Mouse (Mus musculus): ENCODE measurements around the gene Itih4.

Gene Itih4

DNA sequence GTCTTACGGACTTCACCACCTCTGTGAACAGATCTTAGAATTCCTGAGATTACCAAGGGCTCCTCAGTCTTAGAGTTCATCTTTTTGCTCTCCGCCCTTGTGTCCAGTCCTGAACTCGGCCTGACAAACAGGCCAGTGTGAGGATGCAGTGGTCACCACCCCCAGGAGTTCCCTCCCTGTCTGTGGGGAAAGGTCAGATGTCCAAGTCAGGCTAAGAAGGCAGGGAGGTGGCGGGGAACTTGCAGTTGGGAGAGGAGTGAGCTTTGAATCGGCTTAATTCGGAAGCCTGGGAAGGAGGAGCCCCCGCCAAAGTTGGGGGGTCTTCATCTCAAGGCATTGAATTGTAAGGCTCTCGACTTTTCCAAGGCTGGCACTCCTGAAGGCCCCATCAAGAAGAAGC, 6.0 kb upstream of the Itih4 start:
- DNase-seq: no peak

DNA sequence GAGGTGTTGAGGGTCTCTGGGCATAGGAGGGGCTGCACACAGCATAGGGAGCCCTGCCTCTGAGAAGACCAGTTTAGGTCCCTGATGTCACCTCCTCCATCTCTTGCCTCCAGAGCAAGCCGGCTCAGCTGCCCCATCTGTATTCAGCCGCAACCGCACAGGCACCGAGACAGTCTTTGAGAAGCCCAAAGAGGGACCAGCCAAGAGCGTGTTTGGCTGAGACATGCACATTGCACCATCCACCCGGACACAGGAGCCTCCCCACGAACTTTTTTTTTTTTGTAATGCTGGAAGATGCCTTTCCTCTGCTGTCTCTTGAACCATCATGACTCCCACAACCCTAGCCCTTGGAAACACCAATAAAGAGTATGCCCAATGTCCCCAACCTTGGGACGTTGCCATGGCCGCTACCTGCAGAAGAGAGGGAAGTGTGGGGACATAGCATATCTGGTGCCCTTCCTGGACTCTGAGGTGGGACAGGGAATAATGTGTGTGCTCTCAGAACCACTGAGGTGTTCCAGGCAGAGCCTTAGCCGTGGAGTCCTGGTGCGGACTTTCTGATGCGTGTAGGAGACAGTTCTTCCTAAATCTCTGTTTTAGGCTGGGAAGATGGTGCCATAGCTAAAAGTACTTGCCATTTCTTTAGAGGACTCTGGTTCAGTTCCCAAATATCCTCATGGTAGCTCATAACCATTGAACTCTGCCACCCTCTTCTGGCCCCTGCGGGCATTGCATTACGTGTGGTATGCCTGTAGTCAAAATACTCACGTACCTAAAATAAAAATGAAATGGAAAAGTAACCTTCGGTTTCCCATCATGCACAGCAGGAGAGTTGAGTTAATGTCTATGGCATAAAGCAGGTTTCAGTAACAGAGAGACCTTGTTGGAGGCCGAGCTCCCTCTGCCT, 5.2 kb upstream of the Itih4 start:
- DNase-seq: peak; percentile 65

DNA sequence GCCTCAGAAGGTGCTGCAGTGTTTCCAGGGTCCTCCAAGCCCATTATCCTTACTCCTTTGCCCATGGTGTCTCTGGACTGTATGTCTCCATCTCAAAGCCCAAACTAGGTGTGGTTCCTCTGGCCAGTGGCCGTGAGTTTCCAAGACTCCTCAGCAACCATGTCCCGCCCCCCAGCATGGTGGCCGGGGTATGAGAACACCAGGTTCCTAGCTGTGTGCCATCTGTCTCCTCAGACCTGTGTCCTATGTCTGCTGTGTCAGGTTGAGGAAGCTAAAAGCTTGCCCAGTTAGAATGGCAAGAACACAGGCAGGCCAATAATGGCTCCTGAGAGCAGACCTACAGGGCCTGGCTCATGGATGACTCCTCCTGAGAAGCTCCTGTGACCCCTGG, 4.6 kb upstream of the Itih4 start:
- no peak for DNase-seq

DNA sequence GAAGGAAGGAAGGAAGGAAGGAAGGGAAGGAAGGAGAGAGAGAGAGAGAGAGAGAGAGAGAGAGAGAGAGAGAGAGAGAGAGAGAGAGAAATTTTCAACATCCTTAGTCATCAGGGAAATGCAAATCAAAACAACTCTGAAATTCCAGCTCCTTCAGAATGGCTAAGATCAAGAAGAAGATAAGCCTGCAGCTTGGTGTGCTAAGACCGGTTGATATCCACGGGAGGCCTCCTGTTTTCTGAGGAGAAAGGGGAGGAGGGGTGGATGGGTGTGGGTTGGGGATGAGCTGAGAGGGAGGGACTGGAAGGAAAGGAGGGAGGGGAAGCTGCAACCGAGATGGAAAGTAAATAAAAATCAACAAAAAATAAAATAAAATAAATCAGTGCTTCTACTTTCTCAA, 978 bp upstream of the Itih4 start:
- DNase-seq: no peak

DNA sequence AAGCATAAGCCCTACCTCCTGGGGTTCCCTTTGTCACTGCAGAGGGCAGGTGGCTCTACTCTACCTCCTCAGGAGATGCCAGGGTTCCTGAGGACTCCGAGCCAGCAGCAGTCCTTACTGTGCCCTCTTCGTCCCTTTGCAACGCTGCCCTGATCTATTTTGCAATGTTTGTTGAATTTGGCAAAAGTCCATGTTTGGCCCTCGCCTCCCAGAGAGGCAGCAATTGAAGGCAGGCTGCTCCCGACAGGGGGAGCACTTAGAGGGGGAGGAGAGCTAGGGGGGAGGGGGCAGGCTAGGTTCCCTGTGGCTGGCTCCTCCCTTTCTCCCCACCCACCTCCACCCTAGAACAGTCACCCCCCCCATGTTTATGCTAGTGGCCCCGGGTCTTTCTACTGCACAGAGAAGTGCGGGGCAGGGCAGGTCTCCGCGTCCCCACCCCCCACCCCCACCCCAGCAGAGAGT, 2.0 kb downstream of the Itih4 start:
- peak; percentile 26 for DNase-seq

DNA sequence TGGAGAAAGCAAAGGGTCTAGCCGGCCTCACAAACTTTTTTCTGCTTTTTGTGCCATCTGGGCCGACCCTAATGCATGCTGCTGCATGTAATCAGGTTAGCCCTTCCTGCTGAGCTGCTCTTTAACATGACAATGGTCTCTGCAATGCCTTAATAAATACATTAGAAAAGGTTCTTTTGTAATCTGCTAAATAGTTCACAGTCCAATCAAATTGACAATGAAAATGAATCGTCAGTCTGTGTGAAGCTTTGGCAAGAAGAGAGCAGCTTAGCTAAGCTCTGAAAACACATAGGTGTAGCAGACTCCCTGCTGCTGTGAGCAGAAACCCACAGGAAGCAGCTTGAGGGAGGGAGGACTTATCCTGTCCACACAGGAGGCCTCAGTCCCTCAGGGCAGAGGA, 13.7 kb downstream of the Itih4 start:
- DNase-seq: no peak

DNA sequence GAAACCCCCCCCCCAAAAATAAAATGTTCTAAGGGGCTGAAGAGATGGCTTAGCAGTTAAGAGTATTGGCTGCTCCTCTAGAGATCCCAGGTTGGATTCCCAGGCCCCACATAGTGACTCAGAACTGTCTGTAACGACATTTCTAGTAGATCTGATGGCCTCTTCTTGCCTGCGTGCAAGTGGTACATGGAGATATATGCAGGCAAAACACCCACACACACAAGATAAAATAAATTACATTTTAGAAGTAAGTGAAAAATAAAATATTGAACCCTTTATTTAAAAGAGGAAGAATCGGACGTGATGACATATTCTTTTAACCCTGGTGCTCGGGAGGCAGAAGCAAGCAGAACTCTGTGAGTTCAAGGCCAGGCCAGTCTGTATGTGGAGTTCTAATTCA, 16.4 kb downstream of the Itih4 start:
- DNase-seq: no peak

DNA sequence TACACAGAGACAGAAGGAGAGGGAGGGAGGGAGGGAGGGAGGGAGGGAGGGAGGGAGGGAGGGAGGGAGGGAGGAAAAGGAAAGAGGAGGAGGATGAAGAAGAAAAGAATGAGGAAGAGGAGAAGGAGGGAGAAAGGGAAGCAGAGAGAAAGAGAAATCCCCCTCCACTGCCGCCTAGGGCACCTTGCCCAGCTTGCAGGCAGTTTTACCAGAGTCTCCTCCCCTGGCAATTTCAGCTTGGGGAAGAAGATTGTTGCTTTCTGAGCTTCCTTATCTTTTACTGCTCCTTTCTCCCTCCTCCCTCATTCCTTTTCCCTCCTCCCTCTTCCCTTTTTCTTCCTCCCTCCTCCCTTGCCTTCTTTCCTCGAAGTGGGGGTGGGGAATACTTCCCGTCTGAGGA, 16.8 kb downstream of the Itih4 start:
- no peak for DNase-seq

DNA sequence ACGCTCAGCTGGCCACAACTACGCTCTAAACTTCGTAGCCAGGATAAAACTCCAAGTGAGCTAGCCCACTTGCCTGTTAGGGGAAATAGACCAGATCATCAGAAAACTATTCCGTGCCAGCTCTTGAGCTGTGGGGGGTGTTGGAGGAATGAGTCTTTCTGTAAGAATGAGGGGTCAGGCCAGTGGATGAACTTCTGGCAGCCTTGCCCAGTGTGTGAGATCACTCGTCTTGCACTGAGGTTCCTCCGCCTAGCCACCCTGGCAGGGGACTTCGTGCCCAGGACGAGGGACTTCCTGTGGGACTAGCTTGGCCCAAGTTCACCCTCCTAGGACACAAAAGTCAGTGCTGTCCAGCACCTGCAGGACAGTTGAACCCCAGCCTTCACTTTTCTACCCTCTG, 18.0 kb downstream of the Itih4 start:
- no peak for DNase-seq

DNA sequence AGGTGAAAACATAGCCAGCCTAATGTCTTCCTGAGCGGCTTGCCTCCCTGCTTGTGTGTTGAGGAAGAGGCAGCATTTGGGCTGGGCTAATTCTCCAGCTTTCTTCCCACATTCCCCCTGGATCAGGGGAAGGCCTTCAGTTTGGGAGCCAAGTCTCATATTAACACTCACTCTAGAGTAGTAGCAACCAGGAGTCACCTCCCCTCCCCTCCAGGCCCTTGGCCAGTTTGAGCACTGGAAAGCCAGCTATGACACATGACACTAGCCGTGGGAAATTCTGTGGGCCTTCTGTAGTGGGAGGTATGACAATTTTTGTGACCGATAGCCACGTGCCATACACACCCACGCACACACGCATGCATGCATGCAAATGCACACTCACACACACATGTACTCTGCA, 19.7 kb downstream of the Itih4 start:
- no peak for DNase-seq

DNA sequence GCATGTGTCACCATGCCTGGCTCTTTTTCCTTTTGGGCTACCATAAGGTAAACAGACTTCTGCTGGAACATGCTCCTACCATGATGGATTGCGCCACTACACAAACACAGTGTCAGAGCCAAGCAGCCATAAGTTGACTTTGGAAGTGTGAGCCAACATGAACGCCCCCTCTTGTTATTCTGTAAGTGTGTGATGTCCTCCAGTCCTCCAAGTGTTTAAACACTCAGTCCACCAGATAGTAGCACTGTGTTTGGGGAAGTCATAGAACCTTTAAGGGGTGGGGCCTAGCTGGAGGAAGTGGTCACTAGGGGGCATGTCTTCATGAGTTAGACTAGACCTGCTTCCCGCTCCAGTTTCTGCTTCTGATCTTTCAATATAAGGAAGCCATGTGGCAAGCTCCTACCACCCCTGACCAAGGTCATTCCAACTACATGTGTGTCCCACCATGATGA, 21.6 kb downstream of the Itih4 start:
- no peak for DNase-seq

DNA sequence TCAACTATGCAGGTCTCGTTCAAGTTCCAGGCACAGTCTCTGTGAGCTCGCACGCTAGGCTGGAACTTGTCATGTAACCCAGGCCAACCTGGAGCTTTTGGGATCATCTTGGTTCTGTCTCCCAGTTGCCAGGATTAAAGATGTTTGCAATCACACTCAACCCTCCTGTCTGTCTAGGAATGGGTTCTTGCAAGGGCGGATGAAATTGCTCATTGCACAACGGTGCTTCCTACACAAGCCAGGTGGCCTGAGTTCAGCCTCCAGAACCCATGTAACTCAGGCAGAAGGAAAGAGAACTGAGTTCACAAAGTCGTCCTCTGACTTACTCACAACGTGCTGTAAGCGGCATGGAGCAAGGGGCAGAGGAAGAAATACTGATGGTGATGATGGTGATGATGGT, 24.9 kb downstream of the Itih4 start:
- no peak for DNase-seq

DNA sequence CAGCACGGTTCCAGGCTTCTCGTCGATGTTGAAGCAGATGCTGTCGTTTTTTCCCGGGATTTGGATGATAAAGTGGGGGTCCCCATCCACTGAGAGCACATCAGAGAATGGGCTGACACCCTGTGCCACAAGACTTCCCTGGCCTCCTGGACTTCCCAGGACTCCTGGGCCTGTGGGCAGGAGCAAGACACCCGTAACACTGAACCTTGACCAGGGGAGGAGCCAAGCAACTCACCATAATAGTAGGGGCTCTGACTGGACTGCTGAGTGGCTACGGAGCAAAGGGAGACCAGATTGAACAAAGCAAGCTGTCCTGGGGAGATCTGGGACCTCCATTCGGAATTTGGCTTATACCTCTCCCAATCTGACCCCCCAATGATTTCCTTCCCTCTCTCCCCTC, 26.4 kb downstream of the Itih4 start:
- DNase-seq: no peak

DNA sequence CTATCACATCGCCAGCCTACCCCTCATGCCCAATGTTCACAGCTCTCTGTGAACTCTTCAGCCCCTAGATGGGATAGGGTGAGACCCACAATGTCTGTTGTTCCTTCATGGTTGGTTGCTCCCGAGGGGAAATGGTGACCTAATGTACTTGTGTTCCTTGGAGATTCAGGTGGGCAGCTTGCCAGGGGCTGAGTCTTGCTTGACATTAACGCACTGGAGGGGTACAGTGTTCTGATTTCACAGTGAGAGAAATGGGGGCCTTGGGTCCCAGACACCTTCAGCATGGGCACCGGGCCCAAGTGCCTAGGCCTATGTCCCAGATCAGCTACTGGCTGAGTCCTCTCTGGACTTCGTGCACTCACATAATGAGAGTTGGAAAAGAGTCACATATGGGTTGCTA, 27.1 kb downstream of the Itih4 start:
- DNase-seq: no peak

DNA sequence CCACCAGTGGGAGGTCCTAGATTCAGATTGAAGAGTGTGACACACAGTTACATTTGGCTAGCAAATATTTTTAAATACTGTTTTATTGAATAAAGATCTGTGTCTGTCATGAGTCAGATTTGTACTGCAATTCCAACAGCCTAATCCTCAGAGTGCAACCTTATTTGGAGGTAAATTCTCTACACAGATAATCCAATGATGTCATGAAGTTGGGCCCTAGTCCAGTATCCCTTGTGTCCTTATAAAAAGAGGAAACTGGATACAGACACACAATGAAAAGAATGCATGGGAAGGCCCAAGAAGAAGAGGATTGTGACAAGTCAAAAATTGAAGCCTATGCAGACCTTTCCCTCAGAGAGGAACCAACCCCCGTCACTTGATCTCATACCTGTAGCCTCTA, 30.2 kb downstream of the Itih4 start:
- no peak for DNase-seq

DNA sequence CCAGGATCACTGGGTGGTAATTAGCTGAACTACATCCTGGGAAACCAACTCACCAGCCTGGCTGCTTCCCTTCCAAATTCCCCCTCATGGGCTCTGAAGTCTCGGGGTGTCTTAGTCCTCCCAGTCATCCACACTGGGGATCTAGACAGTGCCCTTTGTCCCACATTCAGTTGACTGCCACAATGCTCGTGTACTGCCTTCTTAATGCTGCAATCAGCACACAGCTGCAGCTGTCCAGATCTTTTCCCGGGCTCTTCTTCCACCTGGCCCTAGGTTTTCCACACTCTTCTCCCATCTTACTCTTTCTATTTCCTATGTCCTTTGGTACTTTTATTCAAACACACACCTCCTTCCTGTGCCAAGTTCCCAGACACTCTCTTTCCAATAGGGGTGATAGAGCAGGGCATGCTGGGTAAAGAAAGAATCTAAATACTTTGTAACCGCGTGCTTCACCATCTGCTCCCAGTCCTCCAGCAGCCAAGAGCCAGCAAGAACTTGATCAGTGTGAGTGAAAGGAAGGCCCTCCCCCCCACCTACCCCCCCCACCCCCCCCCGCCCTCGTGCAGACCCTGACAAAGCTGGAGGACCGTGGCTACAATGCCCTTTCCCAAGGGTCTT, 35.9 kb downstream of the Itih4 start:
- DNase-seq: no peak

DNA sequence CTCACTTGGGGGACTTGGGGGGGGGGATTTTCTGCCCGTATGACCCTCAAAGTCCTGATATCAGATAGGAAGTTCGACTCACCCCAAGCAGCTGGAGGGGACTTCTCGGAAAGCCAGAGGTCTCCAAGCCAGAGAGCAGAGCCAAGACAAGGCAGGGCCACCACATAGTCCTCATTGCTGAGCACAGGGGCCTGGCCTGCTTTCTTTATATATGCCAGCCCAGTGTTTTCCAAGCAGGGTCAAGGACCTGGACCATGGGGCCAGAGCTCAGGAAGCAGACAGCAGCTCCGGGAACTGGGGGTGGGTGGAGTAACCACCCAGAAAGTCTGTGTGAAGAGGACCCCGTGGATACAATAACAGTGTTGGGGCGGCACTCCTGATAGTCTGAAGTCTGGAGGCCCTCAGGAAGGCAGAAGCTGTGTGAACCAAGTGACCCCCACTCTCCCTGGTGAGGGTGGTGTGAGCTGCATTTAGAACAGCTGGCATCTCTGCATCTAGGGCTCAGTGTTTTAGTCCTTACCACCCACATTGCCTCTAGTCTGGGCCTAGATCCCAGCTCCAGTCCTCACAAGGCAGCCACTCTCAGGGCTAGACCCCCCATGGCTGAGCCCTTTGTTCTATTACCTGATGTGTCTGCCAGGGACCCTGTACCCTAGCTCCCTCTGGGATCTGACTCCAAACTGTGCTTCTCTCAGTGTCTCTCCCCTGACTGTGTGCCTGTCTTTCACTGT, 37.3 kb downstream of the Itih4 start, which contains the start of gene Itih3:
Gene Itih3 (minus strand): TSS at position 386 of the 731 bp plus-strand sequence.
- DNase-seq: peak; percentile 13

DNA sequence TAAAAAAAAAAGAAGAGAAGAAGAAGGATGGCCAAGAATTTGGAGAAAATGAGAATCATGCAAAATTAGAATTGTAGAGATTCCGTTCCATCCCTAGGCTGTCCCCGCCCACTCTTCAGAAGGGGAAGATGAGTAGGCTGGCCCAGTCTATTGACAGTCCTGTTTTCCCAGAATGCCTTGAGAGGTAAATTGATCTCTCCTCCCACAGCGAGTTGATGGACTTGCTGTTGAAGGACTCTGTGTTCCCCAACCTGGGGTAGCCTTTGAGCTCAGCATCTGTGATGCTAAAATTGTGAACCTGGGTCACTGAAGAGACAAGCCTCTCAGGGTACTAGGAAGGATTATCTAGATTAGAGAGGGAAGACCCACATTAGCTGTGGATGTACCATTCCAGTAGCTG, 39.2 kb downstream of the Itih4 start:
- no peak for DNase-seq

DNA sequence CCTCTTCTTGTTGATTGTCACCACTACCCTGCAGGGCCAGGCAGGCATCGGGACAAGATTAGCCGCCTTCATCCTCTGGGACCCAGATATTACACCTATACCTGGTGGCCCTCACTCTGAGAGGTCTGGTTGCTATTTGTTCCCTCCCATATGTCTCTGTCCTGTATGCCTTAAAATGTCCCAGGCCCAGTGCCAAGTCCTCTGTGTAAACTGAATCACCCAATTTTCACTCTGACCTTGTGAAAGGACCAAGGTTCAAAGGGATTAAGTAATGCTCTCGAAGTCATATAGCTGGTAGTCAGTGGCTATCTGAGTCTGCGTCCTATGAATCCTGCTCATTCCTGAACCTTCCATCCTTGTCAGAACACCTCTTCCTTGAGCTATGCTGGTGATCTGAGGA, 44.1 kb downstream of the Itih4 start:
- DNase-seq: no peak

DNA sequence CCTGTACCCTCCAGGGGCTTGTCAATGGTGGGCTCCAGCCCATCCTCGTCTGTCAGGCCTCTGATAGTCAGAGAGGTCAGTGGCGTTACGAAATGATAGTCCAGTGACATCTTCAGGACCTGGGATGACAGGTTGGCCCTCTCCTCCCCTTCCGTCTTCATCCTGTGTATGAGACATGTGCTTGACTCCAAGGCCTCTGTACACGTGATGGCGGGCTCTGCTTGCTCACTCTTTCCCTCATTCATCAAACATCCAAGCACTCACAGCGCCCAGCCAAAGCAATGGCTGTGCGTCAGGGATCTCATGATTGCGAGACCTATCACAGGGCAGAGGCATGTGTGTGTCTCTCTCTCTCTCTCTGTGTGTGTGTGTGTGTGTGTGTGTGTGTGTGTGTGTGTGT, 47.1 kb downstream of the Itih4 start:
- DNase-seq: no peak

DNA sequence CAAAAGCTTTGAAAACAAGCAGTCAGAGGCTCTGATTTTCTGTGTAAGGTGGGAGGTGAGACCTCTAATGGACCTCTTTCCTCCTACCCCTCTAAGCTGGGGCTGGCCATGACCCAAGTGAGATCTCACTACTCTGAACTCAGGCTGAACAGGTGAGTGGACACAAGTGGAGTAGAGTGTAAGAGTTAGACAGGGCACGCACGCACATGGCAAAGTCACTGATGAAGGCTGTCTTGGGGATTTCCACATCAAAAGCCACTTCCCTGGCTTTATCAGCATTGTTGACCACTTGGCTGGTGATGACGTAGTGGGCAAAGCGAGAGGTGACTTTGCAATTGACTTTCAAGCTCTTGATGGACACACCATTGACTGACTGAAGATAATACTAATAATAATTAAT, 56.0 kb downstream of the Itih4 start:
- DNase-seq: no peak

DNA sequence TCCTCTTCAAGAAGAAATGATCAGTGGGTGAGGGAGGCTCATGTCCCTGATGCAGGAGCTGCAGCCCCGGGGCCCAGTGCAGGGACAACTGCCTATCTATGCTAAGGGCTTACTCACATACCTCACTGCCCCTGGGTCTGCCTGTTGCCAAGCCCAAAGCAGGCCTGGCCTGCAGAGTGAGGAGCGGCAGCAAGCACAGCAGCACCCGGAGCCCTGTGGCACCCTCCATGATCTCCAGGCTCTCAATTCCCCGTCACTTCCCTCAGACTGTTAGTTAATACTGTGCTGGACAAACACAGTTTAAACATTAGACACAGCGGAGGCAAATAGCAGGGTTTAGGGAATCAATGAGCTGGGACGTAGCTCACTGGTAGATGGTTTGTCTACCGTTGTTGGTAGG, 56.8 kb downstream of the Itih4 start, which contains the start of gene Itih1:
Gene Itih1 (minus strand): TSS at position 252 of the 400 bp plus-strand sequence.
- DNase-seq: no peak

DNA sequence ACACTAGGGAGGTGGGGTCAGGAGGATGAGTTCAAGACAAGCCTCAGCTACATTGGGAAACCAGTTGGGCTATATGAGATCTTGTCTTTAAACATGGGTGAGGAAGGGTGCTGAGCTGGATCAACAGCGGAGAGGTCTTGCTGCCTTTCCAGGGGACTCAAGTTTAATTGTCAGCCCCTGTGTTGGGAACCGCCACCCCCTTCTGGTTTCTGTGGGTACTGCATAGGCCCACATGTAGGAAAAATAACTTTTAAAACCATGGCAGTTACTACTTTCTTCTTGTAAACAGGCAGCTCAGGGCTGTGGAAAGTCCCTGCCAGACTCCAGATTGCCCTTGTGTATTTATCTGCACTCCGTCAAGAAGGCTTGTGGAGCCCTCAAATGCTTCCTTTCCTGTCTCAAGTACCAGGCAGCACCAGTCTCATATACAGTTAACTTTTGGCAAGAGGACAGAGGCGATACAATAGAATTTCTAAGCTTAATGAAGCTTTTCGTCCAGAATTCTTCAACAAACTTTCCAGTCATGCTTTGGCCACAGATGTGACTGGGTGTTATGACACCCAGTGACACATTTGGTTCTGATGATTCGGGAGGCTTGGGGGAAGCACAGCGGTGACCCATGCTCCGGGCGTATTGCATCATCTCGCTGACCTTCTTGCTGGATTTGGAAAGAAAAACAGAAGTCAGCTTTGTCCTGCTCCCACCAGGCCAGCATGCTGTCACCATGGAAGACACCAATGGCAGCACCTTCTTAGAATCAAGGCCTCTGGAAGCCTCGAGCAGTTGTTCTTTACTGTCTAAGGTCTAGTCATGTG, 57.8 kb downstream of the Itih4 start:
- peak; percentile 76 for DNase-seq
